Mouse (Mus musculus): ENCODE measurements at regions not wholly inside any gene's neighbourhood (a gene's known extent, or its start where the extent isn't known, plus 50 kb on each side); places are given as distances from the start of the nearest gene placed in this dataset.

- no peak for TF ChIP-seq CTCF (IDR thresholded peaks at IDR 0.05; ENCODE audit: insufficient read depth, low read length)
- no peak for TF ChIP-seq POLR2A (IDR thresholded peaks at IDR 0.05; ENCODE audit: borderline replicate concordance, extremely low read depth, low read depth, low read length)
Observed at GRCm38 (mm10) chr2:179381916-179382315, 60.3 kb upstream of the Cdh4 start.
